Mouse (Mus musculus) CH12.LX (cell line): Measurements from ENCODE around the gene Chrm3.

ENCODE experiments used
- CHD2 ChIP-seq: IDR thresholded peaks from 2 replicates; pipeline ENCODE4 v1.6.1; 2011; ENCODE audit warnings: low read length, improper control_type of control experiment
- CTCF ChIP-seq, 2 experiments: IDR thresholded peaks in 1 of 2; conservative IDR thresholded peaks in 1 of 2; 2 replicates each; pipeline ENCODE4 v1.5.1; 2011 to 2012; ENCODE audit warnings: low read depth in 2 of 2, low read length in 2 of 2, improper control_type of control experiment in 1 of 2, inconsistent platforms in 1 of 2, mild to moderate bottlenecking in 1 of 2, moderate library complexity in 1 of 2

GRCm38 (mm10) chr13:10107331-10107730 lies 253.3 kb downstream of the Chrm3 start:
- TF ChIP-seq CHD2 = no peak
- no peak for TF ChIP-seq CTCF (conservative IDR thresholded peaks at IDR 0.05 in 1 of 2, IDR thresholded peaks at IDR 0.05 in 1 of 2; ENCODE audit: low read depth in 2 of 2, low read length in 2 of 2)
